Mouse (Mus musculus): ENCODE results near the gene Larp1b.
A peak's percentile ranks its signal among the peaks of the same experiment; 100 is the strongest.
"Not testable (repeated sequence)": the region's sequence is repeated elsewhere in the genome, so short reads cannot be mapped to it uniquely, and the experiment has no call there.

Gene Larp1b

DNA sequence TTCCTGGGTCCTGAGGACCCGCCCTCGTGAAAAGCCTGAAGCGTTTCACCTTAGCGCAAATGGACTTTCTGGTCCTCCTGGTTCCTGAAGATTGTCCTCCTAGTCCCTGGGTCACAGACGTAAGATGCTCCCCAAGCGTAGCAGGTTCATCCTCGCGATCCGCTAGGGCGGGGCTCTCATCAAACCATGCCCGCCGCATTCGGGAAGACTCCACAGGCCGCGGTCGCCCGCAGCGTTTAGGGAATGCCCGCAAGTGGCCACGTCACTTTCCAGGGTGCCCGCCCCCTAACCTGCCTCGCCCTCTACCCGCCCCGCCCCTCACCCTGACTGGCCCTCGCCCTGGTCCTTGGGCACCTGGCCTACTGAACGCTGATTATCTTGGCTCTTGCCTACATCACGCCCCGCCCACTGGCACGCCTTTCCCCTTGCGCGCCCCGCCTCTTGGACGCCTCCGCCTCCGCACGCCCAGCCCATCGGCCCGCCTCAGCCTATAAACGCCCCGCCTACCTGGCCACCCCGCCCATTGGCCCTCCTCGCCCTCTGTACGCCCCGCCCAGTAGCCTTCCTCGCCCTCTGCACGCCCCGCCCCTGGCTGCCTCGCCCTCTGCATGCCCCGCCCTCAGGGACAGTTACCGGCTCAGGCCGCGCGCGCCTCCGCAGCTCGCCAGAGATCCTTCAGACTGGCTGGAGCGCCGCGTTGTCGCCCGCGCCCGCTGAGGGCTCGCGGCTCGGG, at the start of gene Larp1b:
Larp1b (plus strand) TSS at position 659 of the 733 bp plus-strand sequence.
- peak; percentile 94 for DNase-seq (ENCODE audit: low read depth, low spot score)

DNA sequence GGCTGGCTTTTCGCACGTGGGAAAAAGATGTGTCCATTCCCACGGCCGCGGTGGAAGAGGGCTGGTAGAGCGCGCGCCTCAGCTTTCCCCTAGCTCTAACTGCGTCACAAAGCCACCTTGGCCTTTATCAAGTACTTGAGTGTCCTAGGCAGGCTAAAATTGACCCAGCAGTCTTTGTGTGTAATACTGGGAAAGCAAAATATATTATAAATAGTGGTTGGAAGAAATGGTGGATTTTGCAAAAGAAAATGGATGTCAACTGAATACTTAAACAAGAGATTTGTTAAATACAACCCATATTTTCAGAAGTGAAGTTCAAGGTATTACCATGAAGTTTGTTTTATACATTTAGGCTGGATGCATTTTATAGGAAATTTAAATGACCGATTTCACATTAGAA, 47.2 kb upstream of the Larp1b start, which contains the start of gene 1700034I23Rik:
1700034I23Rik (minus strand) TSS at position 101 of the 400 bp plus-strand sequence.
- not testable (repeated sequence) for DNase-seq (ENCODE audit: low read depth, low spot score)

DNA sequence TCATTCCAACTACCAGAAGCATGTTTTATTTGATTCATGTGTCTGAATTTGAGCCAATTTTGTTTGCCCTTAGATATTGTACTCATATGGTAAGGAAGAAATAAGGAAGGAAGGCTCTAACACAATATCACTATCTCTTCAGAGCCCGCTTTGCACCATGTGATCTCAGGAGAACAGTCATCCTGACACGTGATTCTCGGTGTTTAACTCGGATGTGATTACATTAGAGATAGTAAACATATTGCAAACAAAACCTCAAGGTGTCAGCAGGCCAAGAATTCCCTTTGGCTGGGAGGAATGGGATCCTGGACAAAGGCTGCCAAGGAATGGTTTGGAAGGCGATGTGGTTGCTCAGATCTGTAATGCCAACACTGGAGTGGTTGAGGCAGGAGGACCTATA, 11.4 kb upstream of the Larp1b start:
- no peak for DNase-seq (ENCODE audit: low read depth, low spot score)

DNA sequence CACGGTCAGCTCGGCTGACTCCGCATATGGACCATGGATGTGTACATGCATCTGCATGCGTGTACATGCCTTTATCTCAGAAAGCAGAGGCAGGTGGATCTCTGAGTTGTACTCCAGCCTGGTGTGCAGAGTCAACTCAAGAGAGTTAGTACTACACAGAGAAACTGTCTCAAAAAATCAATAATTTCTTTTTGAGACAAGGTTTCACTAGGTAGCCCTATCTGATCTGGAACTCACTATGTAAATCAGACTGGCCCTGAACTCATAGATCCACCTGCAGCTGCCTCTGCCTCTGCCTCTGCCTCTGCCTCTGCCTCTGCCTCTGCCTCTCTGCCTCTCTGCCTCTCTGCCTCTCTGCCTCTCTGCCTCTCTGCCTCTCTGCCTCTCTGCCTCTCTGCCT, 11.0 kb upstream of the Larp1b start:
- DNase-seq (ENCODE audit: low read depth, low spot score) = no peak

DNA sequence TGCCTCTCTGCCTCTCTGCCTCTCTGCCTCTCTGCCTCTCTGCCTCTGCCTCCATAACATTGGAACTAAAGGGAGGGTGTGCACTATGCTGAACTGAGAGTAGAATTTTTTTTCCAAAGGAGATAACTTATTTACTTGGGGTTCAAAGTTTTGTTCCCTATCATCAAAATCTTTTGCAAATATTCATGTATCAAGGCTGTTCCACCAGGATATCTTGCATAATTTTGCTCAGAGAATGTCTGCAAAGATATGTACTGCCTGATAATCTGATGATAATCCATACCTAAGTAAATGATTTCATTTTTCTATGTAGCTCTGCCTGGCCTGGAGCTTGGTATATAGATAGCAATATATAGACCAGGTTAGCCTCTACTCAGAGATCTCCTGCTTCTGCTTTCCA, 10.6 kb upstream of the Larp1b start:
- no peak for DNase-seq (ENCODE audit: low read depth, low spot score)

DNA sequence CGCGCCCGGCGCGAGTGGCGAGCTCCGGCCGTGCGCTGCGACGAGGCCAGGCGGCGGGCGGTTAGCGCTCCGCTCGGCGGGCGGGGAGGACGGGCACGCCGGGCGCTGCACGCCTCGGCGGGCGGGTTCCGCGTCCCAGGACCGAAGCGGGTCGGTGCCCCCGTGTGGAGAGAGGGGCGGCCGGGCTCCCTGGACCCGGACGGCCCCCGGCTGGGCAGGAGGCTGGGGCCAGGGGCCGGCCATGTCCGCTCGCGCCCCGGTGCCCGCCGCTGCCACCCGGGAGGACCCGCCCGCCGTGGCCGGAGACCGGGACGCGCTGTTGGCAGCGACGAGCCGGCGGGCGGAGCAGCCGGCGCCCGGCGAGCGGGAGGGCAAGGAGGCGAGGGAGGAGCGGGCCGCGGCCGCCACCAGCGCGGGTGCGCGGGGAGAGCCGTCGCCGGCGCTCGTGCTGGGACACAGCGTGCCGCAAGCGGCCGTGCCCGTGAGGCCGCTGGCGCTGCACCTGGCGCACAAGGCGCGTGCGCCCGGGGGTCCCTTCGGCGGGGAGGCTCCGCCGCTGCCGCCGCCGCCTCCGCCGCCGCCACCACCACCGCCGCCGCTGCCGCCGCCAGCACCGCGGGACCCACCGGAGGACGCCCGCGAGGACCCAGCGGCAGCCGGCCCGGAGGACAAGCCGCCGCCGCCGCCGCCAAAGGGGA, 424 bp downstream of the Larp1b start:
- DNase-seq (ENCODE audit: low read depth, low spot score) = no peak

DNA sequence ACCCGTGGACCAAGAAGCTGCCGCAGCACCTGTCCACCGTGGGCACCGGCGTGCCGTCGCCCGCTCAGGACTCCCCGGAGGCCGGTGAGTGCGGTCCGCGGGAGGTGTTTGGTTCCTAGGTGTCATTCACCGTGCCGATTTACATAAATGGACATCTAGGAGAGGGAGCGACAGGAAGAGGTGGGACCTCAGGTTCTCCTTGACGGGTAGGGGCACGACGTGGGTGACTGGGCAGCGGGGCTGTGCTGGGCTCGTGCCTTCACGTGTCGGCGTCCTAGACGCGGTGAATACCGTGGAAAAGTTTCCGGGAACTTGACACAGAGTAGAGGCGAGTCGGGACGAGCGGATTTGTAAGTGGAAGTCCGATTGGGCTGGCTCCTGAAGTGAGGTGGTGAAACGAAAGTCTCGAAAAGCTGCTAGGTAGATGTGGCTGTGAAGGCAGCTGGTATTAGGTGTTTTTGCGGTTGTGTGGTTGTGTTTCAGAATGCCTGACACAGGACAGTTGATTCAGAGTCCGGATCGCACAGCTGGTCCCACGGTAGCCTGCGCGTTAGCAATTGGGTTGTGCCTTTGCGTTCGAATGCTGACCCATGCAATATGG, 1.1 kb downstream of the Larp1b start:
- DNase-seq (ENCODE audit: low read depth, low spot score) = no peak

DNA sequence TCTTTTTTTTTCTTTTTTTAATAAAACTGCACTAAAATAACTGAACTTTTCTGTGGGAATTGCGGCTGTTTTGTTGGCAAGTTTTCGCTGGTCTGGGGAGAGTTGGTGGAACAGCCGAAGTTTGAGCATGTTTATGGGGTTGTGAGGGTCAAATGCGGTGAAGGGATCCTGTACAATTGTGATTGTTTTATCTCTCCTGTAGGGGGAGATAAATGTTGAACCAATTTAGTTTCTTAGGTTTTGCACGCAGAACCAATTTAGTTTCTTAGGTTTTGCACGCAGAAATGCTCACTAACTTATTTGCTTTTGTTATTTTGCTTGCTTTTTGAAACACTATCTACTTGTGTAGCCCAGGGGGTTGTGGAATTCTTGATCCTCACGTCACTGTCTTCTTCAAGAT, 1.7 kb downstream of the Larp1b start:
- no peak for DNase-seq (ENCODE audit: low read depth, low spot score)

DNA sequence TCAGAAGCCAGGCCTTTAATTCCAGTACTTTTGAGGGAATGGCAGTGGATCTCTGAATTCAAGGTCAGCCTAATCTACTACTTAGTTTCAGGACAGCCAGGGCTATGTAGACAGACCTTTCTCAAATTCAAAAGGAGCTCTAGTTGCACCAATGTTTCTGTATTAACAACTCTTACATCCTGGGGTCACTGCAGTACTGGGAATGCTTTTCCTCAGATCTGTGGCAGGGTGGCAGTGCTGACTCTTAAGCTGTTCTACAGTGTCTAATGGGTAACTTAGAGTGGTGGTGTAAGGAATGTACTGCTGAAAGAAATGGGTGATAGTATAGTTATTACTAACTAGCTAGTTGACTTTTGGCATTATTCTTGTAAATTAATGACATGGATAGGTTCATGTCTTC, 3.0 kb downstream of the Larp1b start:
- DNase-seq (ENCODE audit: low read depth, low spot score) = no peak

DNA sequence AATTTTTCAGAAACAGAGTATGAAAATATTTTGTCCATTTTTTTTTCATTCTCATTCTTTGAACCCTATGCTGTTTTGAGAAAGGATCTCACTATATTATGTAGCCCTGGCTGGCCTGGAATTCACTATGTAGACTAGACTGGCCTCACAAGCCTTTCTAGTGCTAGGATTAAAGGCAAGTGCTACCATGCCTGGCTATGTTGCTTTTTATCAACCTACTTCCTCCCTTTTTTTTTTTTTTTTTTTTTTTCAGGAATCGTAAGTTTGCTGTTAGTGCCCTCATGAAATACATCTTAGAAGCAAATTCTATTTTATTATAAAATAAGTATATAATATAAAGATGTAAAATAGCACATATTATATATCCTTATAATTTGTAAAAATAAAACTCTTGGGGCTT, 5.2 kb downstream of the Larp1b start:
- no peak for DNase-seq (ENCODE audit: low read depth, low spot score)

DNA sequence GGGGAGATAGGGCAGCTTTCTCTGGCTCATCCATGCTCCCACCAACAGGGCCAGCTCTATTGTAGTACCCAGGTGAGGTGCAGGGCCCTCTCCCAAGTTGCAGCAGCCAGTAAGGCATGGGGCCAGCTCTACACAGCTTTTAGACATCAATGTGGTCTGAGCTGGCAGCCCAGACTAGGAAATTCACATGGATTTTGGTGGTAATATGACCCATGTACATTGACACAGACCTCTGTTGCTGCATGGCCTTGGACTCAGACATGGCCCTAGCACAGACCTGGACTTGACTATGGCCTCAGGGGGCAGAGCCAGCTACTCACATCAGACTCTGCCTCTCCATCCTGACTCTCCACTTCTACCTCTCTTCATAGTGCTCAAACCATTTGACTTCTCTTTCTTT, 9.2 kb downstream of the Larp1b start:
- no peak for DNase-seq (ENCODE audit: low read depth, low spot score)

DNA sequence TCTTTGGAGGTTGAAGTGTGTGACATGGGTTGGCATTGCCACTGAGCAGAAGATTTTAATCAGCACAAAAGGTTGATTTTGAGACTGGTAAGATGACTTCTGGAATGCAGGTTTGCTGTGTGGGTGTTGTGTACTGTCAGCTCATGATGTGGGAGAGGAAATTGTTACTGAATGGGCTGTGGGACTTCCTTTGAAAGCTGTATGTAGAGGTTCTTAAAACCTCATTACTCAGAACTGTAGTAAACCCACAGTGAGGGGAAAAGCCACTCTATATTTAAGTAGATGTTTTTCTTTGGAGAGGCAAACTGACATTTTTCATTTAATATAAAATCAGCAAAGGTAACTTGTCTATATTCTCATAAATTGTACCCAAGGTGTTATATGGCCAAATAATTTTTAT, 31.1 kb downstream of the Larp1b start:
- no peak for DNase-seq (ENCODE audit: low read depth, low spot score)

DNA sequence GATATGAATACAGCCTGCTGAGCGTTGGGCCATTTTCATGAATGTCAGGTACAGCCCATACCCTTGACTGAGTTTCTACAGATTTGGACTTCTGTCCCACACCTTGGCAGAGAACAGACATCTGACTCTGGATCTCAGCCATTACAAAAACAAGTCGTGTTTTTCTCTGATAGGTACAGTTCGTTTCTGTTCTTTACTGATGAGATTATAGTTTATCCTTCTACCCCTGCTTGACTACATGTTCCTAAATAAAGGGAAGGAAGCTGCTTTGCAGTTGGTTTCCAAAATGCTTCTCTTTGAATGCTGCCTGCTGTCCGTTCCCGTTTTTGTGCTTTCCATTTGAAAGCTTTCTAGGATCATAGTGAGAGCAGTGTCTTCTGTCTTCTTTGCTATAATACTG, 37.9 kb downstream of the Larp1b start:
- no peak for DNase-seq (ENCODE audit: low read depth, low spot score)

DNA sequence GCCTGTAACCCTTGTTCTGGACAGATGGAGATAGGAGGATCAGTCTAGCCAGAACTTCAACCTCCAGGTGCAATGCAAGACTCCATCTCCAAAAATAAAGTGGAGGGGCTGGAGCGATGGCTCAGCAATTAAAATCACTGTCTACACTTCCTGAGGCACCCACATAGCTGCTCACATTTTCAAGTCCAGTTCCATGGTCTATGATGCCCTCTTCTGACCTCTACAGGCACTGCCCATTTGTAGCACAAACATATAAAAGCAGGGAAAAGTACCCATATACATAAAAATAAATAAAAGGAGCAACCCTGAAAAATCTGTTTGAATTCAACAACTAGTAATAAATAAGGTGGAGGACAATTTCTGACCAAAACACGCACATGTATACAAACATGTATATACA, 39.1 kb downstream of the Larp1b start:
- no peak for DNase-seq (ENCODE audit: low read depth, low spot score)

DNA sequence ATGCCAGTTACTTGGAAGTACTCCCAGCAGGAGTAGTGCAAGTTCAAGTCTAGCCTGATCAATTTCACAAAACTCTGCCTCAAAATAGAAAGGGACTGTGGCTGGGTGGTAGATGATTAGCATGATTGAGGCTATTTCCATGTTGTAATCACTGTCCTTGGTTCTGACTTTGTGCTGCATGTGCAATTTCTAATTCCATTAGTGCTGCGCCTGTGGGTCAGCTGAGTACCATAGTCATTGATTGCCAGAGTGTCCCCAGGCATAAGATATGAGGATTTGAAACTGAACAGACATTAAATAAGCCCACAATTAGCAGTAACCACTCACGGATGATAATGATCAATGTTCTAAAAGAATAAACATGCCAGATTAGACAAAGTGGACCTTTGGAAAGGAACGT, 41.9 kb downstream of the Larp1b start:
- DNase-seq (ENCODE audit: low read depth, low spot score) = no peak

DNA sequence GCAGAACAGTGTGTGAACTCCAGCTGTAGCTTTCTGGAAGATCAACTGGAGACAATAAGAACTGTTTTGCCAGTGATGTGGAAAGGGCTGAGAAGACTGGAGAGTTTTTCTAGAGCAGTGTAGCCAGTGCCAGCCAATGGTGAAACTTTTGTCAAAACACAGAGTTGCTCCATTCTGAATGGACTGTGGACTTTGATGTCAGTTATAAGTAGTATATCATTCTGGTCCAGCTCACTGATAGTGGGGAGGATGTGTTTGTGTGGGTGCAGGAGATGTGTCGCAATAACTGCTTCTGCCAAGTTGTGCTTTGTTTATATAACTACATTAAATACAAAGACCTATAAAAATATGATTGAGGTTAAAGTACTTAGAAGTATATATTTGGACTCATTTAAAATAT, 45.5 kb downstream of the Larp1b start:
- no peak for DNase-seq (ENCODE audit: low read depth, low spot score)

DNA sequence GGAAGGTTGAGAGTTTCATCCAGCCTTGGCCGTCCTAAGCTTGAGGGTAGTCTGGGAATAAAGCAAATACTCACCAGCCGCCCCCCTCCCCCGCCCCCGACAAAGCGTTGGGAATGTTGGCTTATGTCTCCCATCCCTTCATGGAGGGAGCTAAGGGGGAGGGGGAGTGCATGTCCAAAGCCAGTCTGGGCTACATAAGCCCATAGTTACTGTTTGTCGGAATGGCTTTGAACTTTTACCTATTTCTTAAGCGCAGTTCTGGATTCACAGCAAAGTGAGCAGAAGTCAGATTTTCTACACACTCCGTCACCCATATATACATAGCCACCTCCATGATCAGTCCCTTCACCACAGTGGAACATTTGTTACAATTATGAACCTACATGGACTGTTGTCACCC, 59.7 kb downstream of the Larp1b start:
- no peak for DNase-seq (ENCODE audit: low read depth, low spot score)

DNA sequence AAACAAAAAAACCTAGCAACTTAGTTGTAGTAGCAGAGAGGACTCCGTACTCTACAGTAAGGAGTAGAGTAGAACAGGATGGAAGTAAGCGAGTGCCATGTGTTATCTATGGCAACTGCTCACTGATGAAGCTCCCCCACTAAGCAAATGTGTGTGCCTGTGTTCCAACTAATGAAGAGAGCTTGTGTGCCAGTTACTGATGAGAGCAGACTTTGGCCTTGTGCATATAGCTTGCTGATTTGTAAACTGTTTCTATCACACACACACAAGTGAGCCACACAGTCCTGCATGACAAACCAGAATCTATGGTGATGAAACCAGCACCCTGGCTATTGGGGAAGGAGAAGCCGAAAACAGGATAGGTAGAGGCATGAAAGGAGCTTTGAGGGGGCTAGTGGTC, 60.4 kb downstream of the Larp1b start:
- DNase-seq (ENCODE audit: low read depth, low spot score) = no peak

DNA sequence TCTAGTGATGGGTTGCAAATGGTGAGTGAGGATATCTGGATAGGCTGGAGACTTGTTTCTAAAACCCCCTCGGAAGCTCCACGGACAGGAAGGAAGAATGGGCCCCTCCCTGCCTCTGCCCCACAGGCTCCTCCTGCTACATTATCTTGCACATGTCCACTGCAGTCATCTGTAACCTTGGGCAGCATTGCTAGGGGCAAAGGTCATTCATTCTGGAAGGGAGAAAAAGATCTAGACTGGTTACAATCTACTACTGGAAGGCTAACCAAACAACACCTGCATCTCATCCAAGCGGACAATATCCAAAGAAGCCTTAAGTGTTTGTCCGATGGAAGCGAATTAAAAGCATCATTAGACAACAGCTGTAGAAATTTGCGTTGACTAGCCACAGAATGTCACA, 61.1 kb downstream of the Larp1b start:
- DNase-seq (ENCODE audit: low read depth, low spot score) = no peak

DNA sequence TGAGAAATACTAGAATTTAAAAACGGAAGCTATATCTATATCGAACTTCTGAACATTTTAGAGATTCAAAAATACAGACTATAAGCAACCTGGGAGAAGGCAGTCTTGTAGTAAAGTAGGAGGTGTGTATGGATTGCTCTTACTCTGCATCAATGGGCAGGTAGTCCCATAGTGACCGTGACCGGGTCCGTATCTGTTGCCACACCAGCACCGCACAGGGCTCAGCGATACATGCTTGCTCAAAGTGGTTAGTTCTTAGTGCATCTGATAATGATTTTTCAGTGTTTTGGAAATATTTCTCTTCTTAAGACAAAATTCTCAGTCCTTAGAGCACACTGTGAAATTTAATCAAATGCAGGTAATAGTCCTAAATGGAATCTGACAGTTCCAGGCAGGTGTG, 62.8 kb downstream of the Larp1b start:
- no peak for DNase-seq (ENCODE audit: low read depth, low spot score)

DNA sequence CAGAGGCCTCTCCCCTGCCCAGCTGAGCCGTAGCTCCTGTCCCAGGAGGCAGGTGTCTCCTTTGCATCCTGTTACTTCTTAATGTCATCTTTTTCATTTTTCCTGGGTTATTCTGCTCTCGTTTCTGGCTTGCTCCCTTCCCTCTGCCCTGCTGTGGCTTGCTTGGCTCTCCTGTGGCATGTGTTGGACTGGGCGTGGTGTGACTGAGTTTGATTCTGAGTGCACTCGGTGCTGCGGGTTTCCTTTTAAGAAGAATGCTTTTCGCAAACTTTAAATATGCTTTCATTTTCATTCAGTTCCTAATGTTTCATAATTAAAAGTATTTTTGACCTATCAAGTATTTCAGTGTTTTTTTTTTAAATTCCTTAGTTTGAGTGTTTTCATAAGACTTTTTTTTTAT, 65.3 kb downstream of the Larp1b start:
- DNase-seq (ENCODE audit: low read depth, low spot score) = no peak

DNA sequence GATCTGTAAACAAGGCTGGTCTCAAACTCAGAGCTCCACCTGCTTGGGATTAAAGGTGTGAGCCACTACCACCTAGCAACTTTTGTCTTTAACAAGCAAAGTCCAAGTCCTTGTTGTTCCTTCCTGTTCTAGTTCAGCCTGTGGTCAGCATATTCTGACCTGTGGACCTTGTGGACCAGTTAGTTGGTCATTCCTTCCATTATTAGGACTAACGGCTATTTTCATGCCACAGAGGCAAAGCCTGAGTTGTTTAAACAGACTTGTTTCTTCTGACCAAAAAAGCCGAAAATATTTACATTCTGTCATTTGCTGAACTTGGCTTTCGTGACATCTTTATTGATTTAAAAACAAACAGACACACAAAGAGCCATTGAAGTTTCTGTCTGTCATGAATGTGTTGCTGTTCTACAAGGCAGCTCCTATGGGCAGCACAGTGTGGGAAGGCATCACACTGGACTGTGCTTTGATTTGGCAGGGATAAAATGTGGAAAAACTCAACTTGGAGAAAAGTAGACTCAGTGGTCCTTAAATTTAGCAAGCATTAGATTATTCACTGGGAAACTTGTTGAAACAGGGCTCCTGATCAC, 68.5 kb downstream of the Larp1b start:
- no peak for DNase-seq (ENCODE audit: low read depth, low spot score)

DNA sequence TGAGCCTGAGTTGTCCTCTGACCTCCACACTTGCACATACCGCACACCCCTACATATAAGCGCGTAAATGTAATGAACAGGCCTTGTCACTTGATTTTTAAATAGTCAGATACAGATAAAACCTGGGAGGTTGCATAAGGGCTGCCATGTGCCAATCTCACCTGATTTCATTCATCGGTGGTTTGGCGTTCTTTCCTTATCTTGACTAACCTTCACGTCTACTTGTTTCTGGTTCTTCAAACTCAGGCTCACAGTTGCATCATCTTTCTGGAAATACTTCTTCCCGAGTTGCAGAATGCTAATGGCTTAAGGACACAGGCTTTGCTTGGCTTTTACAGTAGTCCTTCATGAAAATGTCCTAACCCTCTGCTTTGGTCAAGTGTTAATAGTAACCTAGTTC, 71.1 kb downstream of the Larp1b start:
- no peak for DNase-seq (ENCODE audit: low read depth, low spot score)
